ENCODE assay signal across 8 mouse cellular contexts in genomic region chr10:10557085-10557484, GRCm38 (mm10). TPM values are rescaled to one million over a fixed set of nuclear protein-coding genes. Genes with fewer than 3 reads are reported as not detected.
DNase-seq lines count a peak whose midpoint lies in the region; ATAC-seq lines count a peak whose summit lies in the region.

No protein-coding gene starts in this region.

- DNase-seq in heart, adult 11 months, result peak; percentile 88
- no peak for DNase-seq in heart, postnatal 25 days (ENCODE audit: low spot score)
- DNase-seq in cerebellum, adult 8-10 months, result peak; percentile 12
- DNase-seq in gastrocnemius, postnatal 14 days, result peak; percentile 19
- no peak for DNase-seq in intestine, embryonic 14.5 days (ENCODE audit: low spot score)
- no peak for DNase-seq in left cerebral cortex, postnatal 14 days (ENCODE audit: low spot score in 2 of 2)

- intact Hi-C loops in heart, postnatal 25 days (cut with DNase I), result loop anchor here (5.0 kb wide), 1 partner anchor 200 kb away; no protein-coding TSS in a partner anchor
- intact Hi-C loops in gastrocnemius, postnatal 14 days (cut with DNase I; ENCODE audit: low total_unique reads), result no loop called here
- intact Hi-C loops in left cerebral cortex, postnatal 14 days (cut with DNase I), result loop anchor here (1.0 kb wide), 1 partner anchor 149 kb away; no protein-coding TSS in a partner anchor

- no peaks in the 10 kb centered on the region for H3K9me3 ChIP-seq in intestine, embryonic 14.5 days (ENCODE audit: control insufficient read depth, low read length)
- no peaks in the 10 kb centered on the region for H3K9me3 ChIP-seq in liver, embryonic 15.5 days (replicated peaks)
- H3K9me3 ChIP-seq in neural tube, embryonic 13.5 days, result no peaks in the 10 kb centered on the region

- H3K36me3 ChIP-seq in intestine, embryonic 14.5 days (ENCODE audit: control insufficient read depth, insufficient read depth, low read length), result no peaks in the 10 kb centered on the region
- no peaks in the 10 kb centered on the region for H3K36me3 ChIP-seq in liver, embryonic 15.5 days (replicated peaks)
- no peaks in the 10 kb centered on the region for H3K36me3 ChIP-seq in neural tube, embryonic 13.5 days

- no peaks in the 10 kb centered on the region for H3K27me3 ChIP-seq in intestine, embryonic 14.5 days (replicated peaks; ENCODE audit: control insufficient read depth, insufficient read depth, low read length)
- H3K27me3 ChIP-seq in liver, embryonic 15.5 days, result no peaks in the 10 kb centered on the region
- H3K27me3 ChIP-seq in neural tube, embryonic 13.5 days, result 0 out of 2 replicates have a peak, but pooled peaks cover 11% of the 10 kb centered on the region

- 5% methylated on average over 8 of the region's 8 CpGs for WGBS in intestine, embryonic 14.5 days
- WGBS in liver, embryonic 15.5 days (ENCODE audit: insufficient replicate concordance), result 9% methylated on average over 8 of the region's 8 CpGs
- WGBS in neural tube, embryonic 13.5 days, result 18% methylated on average over 8 of the region's 8 CpGs

- peak overlapping the region; percentile 63 for H3K4me3 ChIP-seq in intestine, embryonic 14.5 days (ENCODE audit: low read depth, low read length)
- H3K4me3 ChIP-seq in liver, embryonic 15.5 days (replicated peaks), result peak overlapping the region; percentile 59
- H3K4me3 ChIP-seq in neural tube, embryonic 13.5 days, result peak overlapping the region; percentile 66

- H3K4me1 ChIP-seq in intestine, embryonic 14.5 days (replicated peaks; ENCODE audit: control insufficient read depth, insufficient read depth, low read length), result no peaks in the 10 kb centered on the region
- H3K4me1 ChIP-seq in liver, embryonic 15.5 days (replicated peaks), result no peaks in the 10 kb centered on the region
- H3K4me1 ChIP-seq in neural tube, embryonic 13.5 days (replicated peaks), result peaks cover 9% of the 10 kb centered on the region; the same call in 1 of the 2 replicates

- no peak overlapping the region for H3K27ac ChIP-seq in intestine, embryonic 14.5 days (ENCODE audit: low read depth)
- H3K27ac ChIP-seq in liver, embryonic 15.5 days (replicated peaks), result 0 out of 2 replicates have a peak overlapping the region, but pooled peaks have one; percentile 14
- H3K27ac ChIP-seq in neural tube, embryonic 13.5 days (replicated peaks), result no peak overlapping the region

- peak overlapping the region; percentile 96 for H3K4me2 ChIP-seq in intestine, embryonic 14.5 days (ENCODE audit: low read length)
- H3K4me2 ChIP-seq in liver, embryonic 15.5 days, result peak overlapping the region; percentile 74
- H3K4me2 ChIP-seq in neural tube, embryonic 13.5 days, result peak overlapping the region; percentile 99

- H3K9ac ChIP-seq in intestine, embryonic 14.5 days (ENCODE audit: low read length), result peak overlapping the region; percentile 60
- H3K9ac ChIP-seq in liver, embryonic 15.5 days, result no peak overlapping the region
- no peak overlapping the region for H3K9ac ChIP-seq in neural tube, embryonic 13.5 days

- peak; percentile 63 for ATAC-seq in intestine, embryonic 14.5 days (replicated peaks; ENCODE audit: low FRiP score, low TSS enrichment, low read depth)
- ATAC-seq in liver, embryonic 15.5 days (ENCODE audit: insufficient read depth), result no peak
- ATAC-seq in neural tube, embryonic 13.5 days (ENCODE audit: low read depth), result peak; percentile 34; the same call in 1 of the 2 replicates

RNA-seq across cellular contexts. Expression of gene Rab32, which starts 1.0 kb away (rescaled TPM):
- total RNA-seq in heart, postnatal 25 days (2021), result 1 to 10 TPM; 1.7 to 2.0 TPM
- total RNA-seq in gastrocnemius, postnatal 14 days (2021), result 1 to 10 TPM; 1.6 to 2.5 TPM
- polyA plus RNA-seq in intestine, embryonic 14.5 days (2014; fragmentation: Nextera tagmentation; extraction: Ambion mirVana), result 18.6 and 23.3 TPM in 2 replicates
- polyA plus RNA-seq in liver, embryonic 15.5 days (2015; fragmentation: Nextera tagmentation; extraction: Ambion mirVana), result 22.0 and 22.3 TPM in 2 replicates
- polyA plus RNA-seq in neural tube, embryonic 13.5 days (2015; fragmentation: Nextera tagmentation; extraction: Ambion mirVana), result 4.9 and 7.8 TPM in 2 replicates
- 1 to 10 TPM; 1.6 to 1.7 TPM for total RNA-seq in left cerebral cortex, postnatal 14 days (2021)

Comparison
In these comparisons a context has a peak if more than half of its experiments do, and no peak if none do; other contexts are left out.
1. DNase-seq: peak in heart, adult 11 months (single experiment), cerebellum, adult 8-10 months (single experiment) and gastrocnemius, postnatal 14 days (single experiment); none in heart, postnatal 25 days (single experiment), intestine, embryonic 14.5 days (single experiment) and left cerebral cortex, postnatal 14 days (0 of 2).
2. Peak in every context shown above with its lines, with median percentiles within 50 percentile points of each other: H3K4me2 ChIP-seq and H3K4me3 ChIP-seq.